Mouse (Mus musculus) MEL (cell line): ENCODE results near the gene Golga2.
A peak's percentile ranks its signal among the peaks of the same experiment; 100 is the strongest.

ENCODE experiments used
- CTCF ChIP-seq, 3 experiments: IDR thresholded peaks in 2 of 3; conservative IDR thresholded peaks in 1 of 3; 2 replicates each; pipeline ENCODE4 v1.5.1; 2011 to 2012; ENCODE audit warnings: low read length in 3 of 3, low read depth in 2 of 3, mild to moderate bottlenecking in 2 of 3, improper control_type of control experiment in 1 of 3, inconsistent platforms in 1 of 3, mixed read lengths in 1 of 3, moderate library complexity in 1 of 3; ENCODE audit not compliant: control insufficient read depth in 1 of 3, insufficient read depth in 1 of 3, poor library complexity in 1 of 3, severe bottlenecking in 1 of 3
- ELF1 ChIP-seq: IDR thresholded peaks from 2 replicates; pipeline ENCODE4 v1.6.1; 2014; ENCODE audit warnings: low read depth, mild to moderate bottlenecking, inconsistent platforms, low read length, improper control_type of control experiment, moderate library complexity
- EP300 ChIP-seq, 2 experiments: IDR thresholded peaks; 2 replicates each; pipeline ENCODE4 v1.6.1; 2011; ENCODE audit warnings: improper control_type of control experiment in 2 of 2, low read length in 2 of 2, low read depth in 1 of 2, mild to moderate bottlenecking in 1 of 2
- HCFC1 ChIP-seq: IDR thresholded peaks from 2 replicates; pipeline ENCODE4 v1.6.1; 2012; ENCODE audit warnings: low read depth, mild to moderate bottlenecking, inconsistent platforms, low read length, improper control_type of control experiment, moderate library complexity
- JUND ChIP-seq: IDR thresholded peaks from 2 replicates; pipeline ENCODE4 v1.6.1; 2011; ENCODE audit warnings: low read depth, mild to moderate bottlenecking, improper control_type of control experiment, low read length
- MAFK ChIP-seq: IDR thresholded peaks from 2 replicates; pipeline ENCODE4 v1.6.1; 2011; ENCODE audit warnings: low read depth, mild to moderate bottlenecking, low read length, improper control_type of control experiment, borderline replicate concordance
- MAZ ChIP-seq: IDR thresholded peaks from 2 replicates; pipeline ENCODE4 v1.6.1; 2012; ENCODE audit warnings: low read depth, mild to moderate bottlenecking, inconsistent platforms, low read length, improper control_type of control experiment
- NRF1 ChIP-seq: IDR thresholded peaks from 2 replicates; pipeline ENCODE4 v1.6.1; 2014; ENCODE audit warnings: low read depth, mild to moderate bottlenecking, inconsistent platforms, low read length, improper control_type of control experiment, moderate library complexity; ENCODE audit not compliant: poor library complexity, insufficient read depth, severe bottlenecking
- POLR2A ChIP-seq, 2 experiments: IDR thresholded peaks; 2 replicates each; pipeline ENCODE4 v1.6.1; 2011 to 2012; ENCODE audit warnings: low read length in 2 of 2, mild to moderate bottlenecking in 2 of 2, control low read depth in 1 of 2, improper control_type of control experiment in 1 of 2, low read depth in 1 of 2, moderate library complexity in 1 of 2; ENCODE audit not compliant: control insufficient read depth in 1 of 2, insufficient read depth in 1 of 2, poor library complexity in 1 of 2
- TCF12 ChIP-seq: IDR thresholded peaks from 2 replicates; pipeline ENCODE4 v1.6.1; 2014; ENCODE audit warnings: low read depth, mild to moderate bottlenecking, inconsistent platforms, low read length, improper control_type of control experiment, moderate library complexity
- ZC3H11A ChIP-seq: IDR thresholded peaks from 2 replicates; pipeline ENCODE4 v1.6.1; 2012; ENCODE audit warnings: low read depth, mild to moderate bottlenecking, inconsistent platforms, low read length, improper control_type of control experiment

DNA sequence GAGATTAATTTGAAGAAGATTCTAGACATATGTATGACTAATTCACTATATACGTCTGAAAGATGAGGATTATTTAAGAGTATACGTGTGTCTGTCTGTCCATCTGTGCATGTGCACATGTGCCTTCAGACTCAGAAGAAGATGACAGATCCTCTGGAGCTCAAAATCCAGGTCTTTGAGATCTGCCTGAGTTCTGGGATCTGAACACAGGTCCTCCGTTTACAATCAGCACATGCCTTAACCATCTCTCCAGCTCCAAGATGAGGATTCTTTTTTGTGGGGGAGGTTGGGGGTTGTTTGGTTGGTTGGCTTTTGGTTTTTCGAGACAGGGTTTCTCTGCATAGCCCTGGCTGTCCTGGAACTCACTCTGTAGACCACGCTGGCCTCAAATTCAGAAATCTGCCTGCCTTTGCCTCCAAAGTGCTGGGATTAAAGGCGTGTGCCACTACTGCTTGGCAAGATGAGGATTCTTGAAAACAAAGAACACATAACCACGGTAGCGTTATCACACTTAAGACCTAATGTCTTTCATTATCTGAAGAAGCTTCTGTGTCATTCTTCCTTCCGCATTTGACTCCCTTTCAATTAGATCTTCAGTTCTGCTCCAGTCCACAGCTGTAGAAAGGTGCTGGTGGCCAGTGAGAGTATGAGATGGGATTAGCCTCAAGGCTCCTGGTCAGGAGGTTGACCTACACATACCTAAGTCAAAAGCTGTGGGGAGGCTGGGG, 48.3 kb upstream of the Golga2 start:
- TF ChIP-seq MAZ (no peak), CTCF (IDR thresholded peaks at IDR 0.05 in 2 of 3, conservative IDR thresholded peaks at IDR 0.05 in 1 of 3; ENCODE audit: control insufficient read depth in 1 of 3, insufficient read depth in 1 of 3, low read depth in 2 of 3, low read length in 3 of 3, poor library complexity in 1 of 3, severe bottlenecking in 1 of 3) (no peak), JUND (no peak), NRF1 (no peak), POLR2A (IDR thresholded peaks at IDR 0.05; ENCODE audit: control insufficient read depth in 1 of 2, insufficient read depth in 1 of 2, low read depth in 1 of 2, low read length in 2 of 2, poor library complexity in 1 of 2) (no peak), TCF12 (peak; percentile 90), ZC3H11A (no peak), EP300 (IDR thresholded peaks at IDR 0.05; ENCODE audit: low read depth in 1 of 2, low read length in 2 of 2) (peak; percentile 86 to 94), ELF1 (no peak), MAFK (no peak), HCFC1 (no peak)
